Mouse (Mus musculus): ENCODE results near the gene Psme1.

DNA sequence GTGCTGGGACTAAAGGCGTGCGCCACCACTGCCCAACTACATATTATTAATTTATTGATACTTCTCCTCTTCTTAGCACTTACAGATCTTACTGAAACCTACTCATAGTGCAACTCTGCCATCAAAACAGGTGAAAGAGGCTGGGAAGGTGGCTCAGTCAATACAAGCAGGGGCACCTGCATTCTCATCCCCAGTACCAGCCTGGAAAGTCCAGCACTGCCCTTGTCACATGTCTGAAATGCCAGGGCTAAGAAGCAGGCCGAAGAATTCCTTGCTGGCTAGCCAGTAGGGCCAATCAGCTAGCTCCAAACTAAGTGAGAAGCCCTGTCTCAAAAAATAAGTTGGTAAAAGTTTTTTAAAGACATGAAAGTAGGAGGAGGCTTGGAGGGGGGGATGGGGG, 20.3 kb upstream of the Psme1 start:
- TF ChIP-seq CTCF (IDR thresholded peaks at IDR 0.05; ENCODE audit: borderline replicate concordance, insufficient read depth, low read length) (no peak), POLR2A (IDR thresholded peaks at IDR 0.05; ENCODE audit: low read depth, low read length) (no peak)

Data from embryonic fibroblast, embryonic 13.5 days (primary cell).